Mouse (Mus musculus): Measurements from ENCODE around the gene Rell1. TPM values are rescaled to one million over a fixed set of nuclear protein-coding genes. Genes with fewer than 3 reads are reported as not detected.

The Rell1 gene
- total RNA-seq, 2 experiments from 2014 or later, result 10.9 to 11.3 TPM

GRCm38 (mm10) chr5:63949195-63949594 lies 19.5 kb downstream of the Rell1 start:
- no peak for DNase-seq (ENCODE audit: extremely low spot score in 1 of 2, low spot score in 2 of 2)
- no peak overlapping the region for H3K4me3 ChIP-seq
- H3K27ac ChIP-seq, result no peak overlapping the region
- TF ChIP-seq CTCF (IDR thresholded peaks at IDR 0.05), result no peak
- intact Hi-C loops (cut with DNase I), result no loop called here

DNA sequence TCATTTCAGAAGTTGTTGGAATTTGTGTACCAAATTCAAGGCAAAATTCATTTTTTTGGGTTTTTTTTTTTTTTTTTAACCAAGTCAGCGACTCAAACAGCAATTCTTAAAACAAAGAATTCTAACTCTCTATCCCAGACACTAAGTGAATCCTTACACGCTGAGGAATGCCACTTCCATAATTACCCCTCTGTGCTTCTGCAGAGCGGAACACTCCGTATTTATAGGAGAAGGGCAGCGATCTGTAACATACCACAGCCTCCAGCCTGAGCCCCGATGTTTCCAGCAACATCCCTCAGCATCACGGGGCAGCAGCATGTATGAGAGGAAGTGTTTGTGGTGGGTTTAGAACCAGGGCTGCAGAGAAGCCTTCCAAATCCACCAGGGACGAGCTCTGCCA lies 21.2 kb downstream of the Rell1 start:
- no peak overlapping the region for H3K27ac ChIP-seq
- intact Hi-C loops (cut with DNase I), result no loop called here
- no peak for TF ChIP-seq CTCF (IDR thresholded peaks at IDR 0.05)
- H3K4me3 ChIP-seq, result no peak overlapping the region
- no peak for DNase-seq (ENCODE audit: extremely low spot score in 1 of 2, low spot score in 2 of 2)

DNA sequence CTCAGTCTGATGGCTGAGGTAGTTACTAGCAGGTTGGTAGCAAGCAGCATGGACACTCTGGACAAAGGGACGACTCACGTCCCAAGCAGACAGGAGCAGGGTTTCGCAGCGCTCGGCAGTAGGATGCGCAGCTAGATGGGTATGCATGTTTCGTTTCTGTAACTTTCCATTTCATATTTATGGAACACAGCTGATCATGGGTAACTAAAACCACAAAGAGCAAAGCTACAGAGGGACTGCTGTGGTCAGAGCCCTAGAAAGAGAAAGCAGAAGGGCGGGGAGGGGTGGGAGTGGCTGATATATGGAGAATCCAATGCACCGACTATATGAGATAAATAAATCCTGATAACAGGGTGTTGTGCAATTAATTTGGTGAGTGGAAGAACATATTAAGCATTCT lies 25.4 kb downstream of the Rell1 start:
- no peak for TF ChIP-seq CTCF (IDR thresholded peaks at IDR 0.05)
- DNase-seq (ENCODE audit: extremely low spot score in 1 of 2, low spot score in 2 of 2), result no peak
- Histone ChIP-seq H3K27ac (no peak overlapping the region), H3K4me3 (no peak overlapping the region)
- intact Hi-C loops (cut with DNase I), result no loop called here

DNA sequence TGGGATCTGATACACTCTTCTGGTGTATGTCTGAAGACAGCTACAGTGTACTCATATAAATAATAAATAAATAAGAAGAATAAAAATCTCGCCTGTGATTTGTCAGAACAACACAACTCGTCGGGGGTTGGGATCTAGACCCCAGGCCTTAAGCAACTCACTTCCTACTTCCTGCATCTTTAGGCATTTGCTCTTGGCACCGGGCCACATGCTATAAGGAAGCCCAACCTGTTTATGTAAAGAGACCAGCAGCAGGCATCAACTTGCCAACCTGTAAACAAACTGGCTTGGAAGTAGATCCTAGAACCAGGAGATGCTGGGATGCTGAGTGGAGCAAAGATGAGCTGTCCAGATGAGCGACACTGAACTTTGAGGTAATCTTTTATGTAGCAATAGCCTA lies 26.8 kb downstream of the Rell1 start:
- intact Hi-C loops (cut with DNase I), result no loop called here

GRCm38 (mm10) chr5:63938575-63938974 lies 30.1 kb downstream of the Rell1 start:
- no peak for DNase-seq (ENCODE audit: extremely low spot score in 1 of 2, low spot score in 2 of 2)
- intact Hi-C loops (cut with DNase I), result no loop called here
- H3K4me3 ChIP-seq, result no peak overlapping the region
- no peak overlapping the region for H3K27ac ChIP-seq
- TF ChIP-seq CTCF (IDR thresholded peaks at IDR 0.05), result no peak

More for the DNA sequence above, 26.8 kb downstream of the Rell1 start:
- no peak for TF ChIP-seq CTCF (IDR thresholded peaks at IDR 0.05)
- Histone ChIP-seq H3K27ac (no peak overlapping the region), H3K4me3 (no peak overlapping the region)
- DNase-seq (ENCODE audit: extremely low spot score in 1 of 2, low spot score in 2 of 2), result no peak

DNA sequence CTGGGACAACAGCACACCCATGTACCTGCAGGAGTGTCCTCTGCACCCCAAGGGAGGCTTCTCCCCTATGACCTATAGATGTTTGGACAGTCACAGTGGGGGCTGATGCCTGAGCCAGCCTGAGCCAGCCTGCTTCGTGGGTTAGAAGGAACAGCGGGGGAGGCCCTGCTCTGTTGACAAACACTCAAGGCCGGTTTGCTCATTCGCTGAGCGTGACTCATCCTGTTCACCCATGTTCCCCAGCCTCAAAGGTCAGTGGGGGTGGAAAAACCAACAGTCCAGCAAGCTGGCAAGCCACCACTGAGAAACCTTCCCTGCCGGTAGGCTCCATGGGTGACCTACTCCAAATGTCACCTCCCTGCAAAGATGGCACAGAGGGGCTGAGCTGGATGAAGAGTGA lies 32.0 kb downstream of the Rell1 start:
- intact Hi-C loops (cut with DNase I), result no loop called here
- Histone ChIP-seq H3K4me3 (no peak overlapping the region), H3K27ac (no peak overlapping the region)
- no peak for TF ChIP-seq CTCF (IDR thresholded peaks at IDR 0.05)
- DNase-seq (ENCODE audit: extremely low spot score in 1 of 2, low spot score in 2 of 2), result no peak

DNA sequence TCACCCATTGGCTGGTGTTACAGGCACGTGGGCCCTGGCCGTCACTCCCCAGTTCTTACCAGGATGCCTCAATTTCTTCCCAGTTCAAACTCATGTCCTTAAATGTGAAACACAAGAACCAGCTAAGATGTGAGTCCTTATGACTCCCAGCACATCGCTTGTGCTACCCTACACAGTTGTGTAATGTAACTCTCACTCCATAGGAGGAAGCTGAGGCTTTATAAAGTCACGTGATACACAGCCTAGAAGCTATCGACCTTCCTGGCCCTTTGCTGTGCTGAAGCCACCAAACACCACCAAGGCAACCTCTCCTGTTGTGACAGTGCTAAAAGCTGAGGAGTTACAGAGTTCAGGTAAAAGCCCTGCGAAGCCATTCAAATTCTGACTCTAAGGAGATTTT lies 33.1 kb downstream of the Rell1 start:
- Histone ChIP-seq H3K4me3 (no peak overlapping the region), H3K27ac (no peak overlapping the region)
- TF ChIP-seq CTCF (IDR thresholded peaks at IDR 0.05), result no peak
- DNase-seq (ENCODE audit: extremely low spot score in 1 of 2, low spot score in 2 of 2), result no peak
- intact Hi-C loops (cut with DNase I), result no loop called here

DNA sequence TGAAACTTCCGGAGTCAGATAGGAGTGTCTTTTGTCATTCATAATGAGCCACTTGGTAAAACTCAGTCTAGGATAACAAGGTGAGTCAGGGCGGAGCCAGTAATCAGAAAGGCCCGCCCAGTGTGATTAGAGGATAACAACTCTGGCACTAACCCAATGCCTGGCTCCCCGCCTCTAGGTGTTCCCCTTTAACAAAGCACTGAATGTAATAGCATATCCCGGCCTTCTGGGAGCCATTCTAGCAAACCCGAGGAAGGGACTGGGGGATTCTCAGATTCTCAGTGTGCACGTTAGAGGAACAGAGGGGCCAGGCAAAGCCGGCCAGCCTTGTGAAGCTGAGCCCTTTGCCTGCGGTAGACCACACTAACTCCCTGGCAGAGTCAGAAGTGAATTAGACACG lies 35.9 kb downstream of the Rell1 start:
- DNase-seq (ENCODE audit: extremely low spot score in 1 of 2, low spot score in 2 of 2), result no peak
- Histone ChIP-seq H3K4me3 (no peak overlapping the region), H3K27ac (no peak overlapping the region)
- TF ChIP-seq CTCF (IDR thresholded peaks at IDR 0.05), result no peak
- intact Hi-C loops (cut with DNase I), result no loop called here

GRCm38 (mm10) chr5:63930824-63931358 lies 37.8 kb downstream of the Rell1 start:
- no peak for TF ChIP-seq CTCF (IDR thresholded peaks at IDR 0.05)
- Histone ChIP-seq H3K4me3 (no peak overlapping the region), H3K27ac (no peak overlapping the region)
- DNase-seq (ENCODE audit: extremely low spot score in 1 of 2, low spot score in 2 of 2), result no peak
- intact Hi-C loops (cut with DNase I), result no loop called here

DNA sequence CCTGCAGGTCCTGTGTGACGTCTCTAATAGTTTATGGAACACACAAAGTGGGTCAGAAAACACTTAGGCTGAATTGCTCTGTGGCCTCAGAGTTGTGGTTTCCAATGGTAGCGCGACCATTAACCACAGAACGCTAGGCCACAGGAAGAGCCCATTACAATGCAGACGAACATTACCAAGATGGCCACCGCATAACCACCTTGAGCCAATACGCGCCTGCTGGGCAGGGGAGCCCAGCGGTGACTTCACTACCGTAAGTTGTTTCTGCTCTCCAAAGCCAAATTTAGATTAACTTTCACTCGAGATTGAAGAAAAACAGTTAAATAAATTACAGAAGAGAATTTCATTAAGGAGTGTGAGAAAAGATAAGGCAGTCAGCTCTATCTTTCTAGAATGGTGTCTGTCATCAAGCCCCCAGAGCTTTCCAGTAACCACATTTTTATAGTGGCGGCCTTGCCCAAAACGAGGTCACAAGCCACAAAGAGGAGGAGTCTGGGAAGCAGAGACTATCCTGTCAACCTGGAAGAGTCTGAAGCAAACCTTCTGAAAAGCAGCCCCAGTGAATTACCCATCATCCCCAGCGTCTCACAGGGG lies 43.6 kb downstream of the Rell1 start:
- H3K4me3 ChIP-seq, result no peak overlapping the region
- intact Hi-C loops (cut with DNase I), result no loop called here
- no peak for TF ChIP-seq CTCF (IDR thresholded peaks at IDR 0.05)
- no peak overlapping the region for H3K27ac ChIP-seq
- DNase-seq (ENCODE audit: extremely low spot score in 1 of 2, low spot score in 2 of 2), result no peak

GRCm38 (mm10) chr5:63923305-63924025 lies 45.2 kb downstream of the Rell1 start:
- intact Hi-C loops (cut with DNase I), result no loop called here
- TF ChIP-seq CTCF (IDR thresholded peaks at IDR 0.05), result no peak
- no peak for DNase-seq (ENCODE audit: extremely low spot score in 1 of 2, low spot score in 2 of 2)
- Histone ChIP-seq H3K27ac (no peak overlapping the region), H3K4me3 (no peak overlapping the region)

GRCm38 (mm10) chr5:63918201-63918600 lies 50.5 kb downstream of the Rell1 start:
- Histone ChIP-seq H3K4me3 (no peak overlapping the region), H3K27ac (no peak overlapping the region)
- TF ChIP-seq CTCF (IDR thresholded peaks at IDR 0.05), result no peak
- no peak for DNase-seq (ENCODE audit: extremely low spot score in 1 of 2, low spot score in 2 of 2)
- intact Hi-C loops (cut with DNase I), result no loop called here

Data from left cerebral cortex, adult 2 months (tissue).